Mouse (Mus musculus) lung, embryonic 16.5 days (tissue): ENCODE data around the gene Spata20. TPM values are rescaled to one million over a fixed set of nuclear protein-coding genes. Genes with fewer than 3 reads are reported as not detected.

ENCODE experiments used
- ATAC-seq: fragments of 200-750 bp; cut with Nextera tagmentation; 2 replicates; pipeline ENCODE4 v1.8.0; 2017; ENCODE audit warnings: low read depth, mild to moderate bottlenecking, moderate library complexity
- H3K27ac ChIP-seq: fragments of 300-500 bp; sonication (generic); 2 replicates; pipeline ENCODE4 v1.5.1; 2014; ENCODE audit warnings: mild to moderate bottlenecking, control low read depth, low read length
- H3K27me3 ChIP-seq: fragments of 300-500 bp; sonication (generic); 2 replicates; pipeline ENCODE4 v1.6.1; 2014; ENCODE audit warnings: low read depth, low read length, mixed read lengths; ENCODE audit not compliant: control insufficient read depth, insufficient read depth
- H3K36me3 ChIP-seq: fragments of 300-500 bp; sonication (generic); 2 replicates; pipeline ENCODE4 v1.6.1; 2014; ENCODE audit warnings: low read length; ENCODE audit not compliant: control insufficient read depth, insufficient read depth
- H3K4me1 ChIP-seq: fragments of 300-500 bp; sonication (generic); replicated peaks from 2 replicates; pipeline ENCODE4 v1.6.1; 2014; ENCODE audit warnings: low read length, mixed read lengths; ENCODE audit not compliant: control insufficient read depth, insufficient read depth
- H3K4me2 ChIP-seq: fragments of 300-500 bp; sonication (generic); 2 replicates; pipeline ENCODE4 v1.6.1; 2014; ENCODE audit warnings: low read depth, low read length, control low read depth
- H3K4me3 ChIP-seq: fragments of 300-500 bp; sonication (generic); 2 replicates; pipeline ENCODE4 v1.5.1; 2014; ENCODE audit warnings: mild to moderate bottlenecking, low read length, control low read depth
- H3K9ac ChIP-seq: fragments of 300-500 bp; sonication (generic); 2 replicates; pipeline ENCODE4 v1.6.1; 2014; ENCODE audit warnings: low read length, control low read depth
- H3K9me3 ChIP-seq: fragments of 300-500 bp; sonication (generic); 2 replicates; pipeline ENCODE4 v1.6.1; 2016; ENCODE audit warnings: low read length; ENCODE audit not compliant: control insufficient read depth
- WGBS: fragments of 180-500 bp; shearing (Covaris S2); extraction: QIAGEN DNeasy Blood & Tissue Kit; methylation state at CpG from one replicate; pipeline ENCODE4 v1.1.7; 2014; 5-methylcytosine and 5-hydroxymethylcytosine counted together
- polyA plus RNA-seq: library from polyadenylated mRNA; unstranded; fragments of >200 nt; fragmentation: Nextera tagmentation; extraction: Ambion mirVana; gene quantifications from 2 replicates; pipeline ENCODE4 v1.2.1, GENCODE M21; 2015

The Spata20 gene
- polyA plus RNA-seq, 1 experiment from 2014 or later: 0.08 TPM

DNA sequence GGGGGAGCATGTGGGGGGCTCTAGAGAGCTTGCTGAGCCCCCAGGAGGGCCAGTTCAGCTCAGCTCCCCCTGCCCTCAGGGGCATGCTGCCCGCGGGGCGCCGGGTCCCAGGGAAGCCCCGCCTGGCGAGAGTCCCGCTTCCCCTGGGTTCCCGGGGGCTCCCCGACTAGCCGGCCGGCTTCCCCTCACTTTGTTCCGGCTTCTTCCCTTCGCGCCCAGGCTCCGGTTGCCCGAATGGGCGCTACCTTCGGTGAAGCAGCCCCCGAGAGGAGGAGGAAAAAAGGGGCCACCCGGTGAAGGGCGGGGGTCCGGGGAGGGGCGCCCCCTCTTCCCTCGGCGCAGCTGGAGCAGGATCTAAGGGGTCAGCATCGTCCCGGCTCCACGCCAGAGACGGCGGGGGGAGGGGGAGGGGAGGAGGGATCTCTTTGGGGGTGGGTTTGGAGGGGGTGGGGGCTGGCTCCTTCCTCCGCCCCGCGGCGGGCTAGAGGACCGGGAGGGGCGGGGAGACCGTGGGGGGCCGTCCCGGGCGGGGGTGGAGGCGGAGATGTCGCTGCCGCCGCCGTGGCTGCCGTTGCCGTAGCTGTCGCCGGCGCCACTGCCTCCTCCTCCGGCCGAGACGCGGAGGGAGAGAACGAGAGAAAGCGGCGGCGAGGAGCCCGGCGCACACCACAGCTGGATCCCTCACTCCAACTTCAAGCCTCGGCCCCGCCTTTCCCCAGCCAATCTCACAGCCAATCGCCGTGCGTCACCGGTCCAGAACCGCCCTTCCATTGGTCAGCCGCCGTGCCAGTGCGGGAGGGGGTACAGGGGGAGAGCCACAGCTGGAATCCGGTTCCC, 12.1 kb downstream of the Spata20 start, which contains the start of gene Cacna1g:
Gene Cacna1g, minus strand, starts transcription at position 492 of the 837 bp plus-strand sequence.
- peak within 1 kb of the TSS; percentile 61 for H3K4me3 ChIP-seq
- H3K4me1 ChIP-seq: peaks cover 36% of the 10 kb centered on the region
- peak within 1 kb of the TSS; percentile 92 for H3K27ac ChIP-seq
- H3K27me3 ChIP-seq: peaks cover 37% of the 10 kb centered on the region
- peak; percentile 92 for ATAC-seq
- no peaks in the 10 kb centered on the region for H3K36me3 ChIP-seq
- peak within 1 kb of the TSS; percentile 67 for H3K9ac ChIP-seq
- H3K9me3 ChIP-seq: no peaks in the 10 kb centered on the region
- peak within 1 kb of the TSS; percentile 95 for H3K4me2 ChIP-seq
- 0% methylated on average over 38 of the region's 71 CpGs for WGBS

DNA sequence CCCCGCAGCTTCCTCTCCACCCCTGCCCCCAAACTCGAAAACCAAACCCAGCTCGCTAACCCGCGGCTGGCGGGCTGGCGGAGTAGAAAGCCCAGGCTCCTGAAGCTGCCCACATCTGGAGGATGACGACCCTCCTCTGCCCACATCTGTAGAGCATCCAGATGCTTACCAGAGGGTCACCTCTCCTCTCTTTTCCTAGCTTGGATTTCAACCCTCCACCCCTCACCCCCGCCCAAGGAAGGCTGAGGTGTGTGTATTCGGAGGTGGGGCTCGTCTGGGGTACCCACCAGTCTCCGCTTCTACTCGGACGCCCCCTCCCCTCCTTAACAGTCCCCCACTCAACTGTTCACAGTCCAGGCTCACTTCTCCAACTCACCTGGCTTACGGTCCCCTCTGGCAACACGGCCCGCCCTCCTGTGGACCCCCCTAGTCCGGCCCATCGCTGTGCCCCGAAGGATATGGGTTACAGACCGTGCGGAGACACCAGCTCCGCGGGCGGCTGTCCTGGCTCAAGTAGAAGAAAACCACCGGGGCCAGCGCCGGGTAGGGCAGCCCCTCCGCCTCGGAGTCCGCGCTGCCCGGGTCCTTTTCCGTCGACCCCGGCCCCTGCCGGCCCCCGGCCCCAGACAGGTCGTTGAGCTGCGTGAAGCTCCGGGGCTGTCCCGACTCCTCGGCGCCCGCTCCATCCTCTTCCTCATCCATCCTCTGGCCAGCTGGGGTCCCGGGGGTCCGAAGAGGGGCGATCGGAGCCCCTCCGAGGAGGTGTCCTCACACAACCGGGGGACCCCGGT, 12.9 kb downstream of the Spata20 start:
- no peaks in the 10 kb centered on the region for H3K36me3 ChIP-seq
- peak overlapping the region; percentile 67 for H3K9ac ChIP-seq
- peak overlapping the region; percentile 95 for H3K4me2 ChIP-seq
- H3K4me1 ChIP-seq: peaks cover 42% of the 10 kb centered on the region
- ATAC-seq: no peak
- peaks cover 37% of the 10 kb centered on the region for H3K27me3 ChIP-seq
- H3K27ac ChIP-seq: peak overlapping the region; percentile 92
- H3K9me3 ChIP-seq: no peaks in the 10 kb centered on the region
- H3K4me3 ChIP-seq: peak overlapping the region; percentile 61
- under 1% methylated on average over 51 of the region's 52 CpGs for WGBS

DNA sequence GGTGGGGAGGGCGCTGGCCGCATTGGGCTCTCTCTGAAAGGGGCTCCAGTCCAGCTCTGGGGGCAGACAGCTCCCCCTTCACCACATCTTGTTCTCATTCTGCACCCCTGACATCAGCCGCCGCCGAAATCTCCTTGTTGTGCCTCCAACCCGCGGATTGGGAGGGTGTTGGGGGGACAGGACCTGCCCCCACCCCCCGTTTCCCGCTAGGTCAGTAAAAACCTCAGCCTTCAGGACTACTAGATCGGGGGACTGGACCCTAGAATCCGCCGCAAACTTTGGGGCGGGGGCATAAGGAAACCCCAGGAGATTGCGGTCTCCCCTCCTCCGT, 13.4 kb downstream of the Spata20 start:
- Histone ChIP-seq H3K9ac (peak overlapping the region; percentile 67), H3K27ac (peak overlapping the region; percentile 28; the same call in 1 of the 2 replicates), H3K36me3 (no peaks in the 10 kb centered on the region), H3K4me2 (peak overlapping the region; percentile 95), H3K9me3 (no peaks in the 10 kb centered on the region), H3K27me3 (peaks cover 37% of the 10 kb centered on the region), H3K4me3 (peak overlapping the region; percentile 61), H3K4me1 (peaks cover 47% of the 10 kb centered on the region)
- ATAC-seq: no peak
- under 1% methylated on average over 15 of the region's 15 CpGs for WGBS

DNA sequence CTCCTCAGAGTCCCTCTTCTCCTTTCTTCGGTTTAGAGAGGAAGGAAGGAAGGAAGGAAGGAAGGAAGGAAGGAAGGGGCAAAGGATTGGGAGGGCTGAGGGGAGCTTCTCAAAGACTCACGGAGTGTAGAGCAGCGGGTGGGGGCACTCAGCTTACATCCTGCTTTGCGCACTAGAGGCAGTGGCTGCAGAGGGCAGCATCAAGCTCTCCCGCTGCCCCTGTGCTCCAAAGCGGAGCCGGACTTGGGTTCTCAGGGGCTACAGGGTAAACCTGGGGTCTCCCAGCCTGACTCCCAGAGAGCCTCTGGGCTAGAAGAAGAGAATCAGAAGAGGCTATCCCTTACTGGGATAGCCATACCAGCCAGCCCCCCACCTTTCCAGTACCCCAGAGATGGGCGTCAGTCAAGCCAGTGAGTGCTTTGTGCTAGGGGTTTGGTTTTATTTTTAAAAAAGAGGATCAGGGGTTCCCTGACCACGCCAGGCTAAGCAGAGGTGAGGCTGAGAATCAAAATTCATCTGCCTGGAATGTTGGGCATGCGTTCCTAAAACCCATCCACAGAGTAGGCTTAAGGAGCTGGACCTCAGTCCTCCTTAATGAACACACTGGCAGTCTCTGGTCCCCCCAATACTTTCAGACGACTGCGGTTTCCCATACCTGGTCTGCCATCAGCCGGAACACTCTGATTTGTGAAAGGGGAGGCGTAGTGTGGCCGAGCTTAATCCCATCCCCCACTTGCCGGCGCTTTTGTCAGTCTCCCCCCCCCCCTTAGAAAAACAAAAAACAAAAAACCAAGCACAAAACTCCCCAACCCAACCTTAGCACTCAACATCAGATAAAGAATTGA, 14.0 kb downstream of the Spata20 start:
- Histone ChIP-seq H3K4me2 (peak overlapping the region; percentile 95), H3K9ac (peak overlapping the region; percentile 67), H3K4me3 (peak overlapping the region; percentile 61), H3K27me3 (peaks cover 37% of the 10 kb centered on the region), H3K4me1 (peaks cover 51% of the 10 kb centered on the region), H3K36me3 (no peaks in the 10 kb centered on the region), H3K27ac (no peak overlapping the region; the same call in 1 of the 2 replicates), H3K9me3 (no peaks in the 10 kb centered on the region)
- no peak for ATAC-seq
- WGBS: 5% methylated on average over 16 of the region's 17 CpGs

DNA sequence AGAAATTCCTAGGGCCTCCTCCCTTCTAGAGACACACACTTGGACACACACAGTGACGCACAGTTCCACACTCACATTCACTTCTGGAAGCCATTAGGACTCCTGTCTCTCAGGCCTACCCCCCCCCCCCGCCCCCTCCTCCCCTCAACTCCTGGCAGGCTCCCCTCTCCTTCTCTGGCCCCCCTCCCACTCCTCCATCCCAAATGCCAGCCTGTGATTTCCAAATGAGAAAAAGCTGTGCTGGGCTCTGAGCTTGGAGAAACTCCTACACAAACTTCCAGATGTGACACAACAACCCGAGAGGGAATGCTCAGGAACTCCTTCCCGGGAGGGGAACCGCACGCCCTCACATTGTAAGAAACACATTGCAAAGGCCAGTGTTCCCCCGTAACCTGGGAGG, 15.6 kb downstream of the Spata20 start:
- Histone ChIP-seq H3K9me3 (no peaks in the 10 kb centered on the region), H3K27ac (peak overlapping the region; percentile 66), H3K27me3 (peaks cover 30% of the 10 kb centered on the region), H3K4me1 (peaks cover 52% of the 10 kb centered on the region), H3K36me3 (no peaks in the 10 kb centered on the region), H3K9ac (no peak overlapping the region), H3K4me3 (no peak overlapping the region), H3K4me2 (no peak overlapping the region)
- no peak for ATAC-seq
- WGBS: 39% methylated on average over 6 of the region's 7 CpGs

DNA sequence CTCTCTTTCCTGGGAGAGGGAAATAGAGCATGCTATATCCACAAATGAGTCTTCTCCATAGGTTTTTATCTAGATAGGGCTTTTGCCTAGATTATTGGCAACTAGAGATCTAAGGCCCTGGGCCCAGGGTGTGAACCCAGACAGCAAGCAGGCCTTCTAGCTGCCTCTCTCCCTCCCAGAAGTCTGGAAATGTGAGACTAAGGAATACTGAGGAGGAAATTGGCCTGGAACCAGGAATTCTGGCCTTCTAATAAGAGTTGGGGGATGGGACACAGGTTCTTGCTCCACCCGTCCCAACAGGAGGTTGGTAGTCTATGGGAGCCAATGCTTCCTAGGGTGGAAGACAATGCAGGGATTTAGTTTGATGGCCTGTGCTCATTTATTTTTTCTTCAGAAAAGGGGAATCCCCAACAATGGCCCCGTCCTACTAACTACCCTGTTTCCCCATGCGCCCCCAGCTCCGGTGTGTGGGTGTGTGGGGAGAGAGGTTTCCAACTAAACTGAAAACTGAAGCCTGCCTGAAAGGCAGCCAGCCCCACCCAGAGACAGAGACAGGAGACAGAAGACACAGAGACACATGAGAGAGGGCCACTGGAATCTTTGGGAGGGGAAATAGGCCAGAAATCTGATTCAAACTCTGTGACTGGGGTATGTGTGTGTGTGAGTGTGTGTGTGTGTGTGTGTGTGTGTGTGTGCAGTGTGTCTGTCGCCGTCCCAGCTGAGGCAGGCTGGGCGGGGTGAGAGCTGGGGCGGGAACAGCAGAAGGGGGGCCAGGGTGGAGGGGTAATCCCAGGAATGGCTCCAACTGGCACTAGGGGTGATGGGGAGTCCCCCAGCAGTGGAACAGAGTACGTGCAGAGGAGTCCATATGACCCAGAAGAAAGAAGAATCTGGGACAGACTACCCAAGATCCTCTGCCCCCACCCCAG, 16.6 kb downstream of the Spata20 start:
- 0 out of 2 replicates have a peak overlapping the region, but pooled peaks have one; percentile 15 for H3K9ac ChIP-seq
- peak; percentile 64 for ATAC-seq
- peaks cover 48% of the 10 kb centered on the region for H3K4me1 ChIP-seq
- no peak overlapping the region for H3K4me3 ChIP-seq
- H3K27me3 ChIP-seq: peaks cover 20% of the 10 kb centered on the region
- H3K36me3 ChIP-seq: no peaks in the 10 kb centered on the region
- H3K9me3 ChIP-seq: no peaks in the 10 kb centered on the region
- H3K27ac ChIP-seq: peak overlapping the region; percentile 66
- 36% methylated on average over 8 of the region's 9 CpGs for WGBS
- H3K4me2 ChIP-seq: 0 out of 2 replicates have a peak overlapping the region, but pooled peaks have one; percentile 5

DNA sequence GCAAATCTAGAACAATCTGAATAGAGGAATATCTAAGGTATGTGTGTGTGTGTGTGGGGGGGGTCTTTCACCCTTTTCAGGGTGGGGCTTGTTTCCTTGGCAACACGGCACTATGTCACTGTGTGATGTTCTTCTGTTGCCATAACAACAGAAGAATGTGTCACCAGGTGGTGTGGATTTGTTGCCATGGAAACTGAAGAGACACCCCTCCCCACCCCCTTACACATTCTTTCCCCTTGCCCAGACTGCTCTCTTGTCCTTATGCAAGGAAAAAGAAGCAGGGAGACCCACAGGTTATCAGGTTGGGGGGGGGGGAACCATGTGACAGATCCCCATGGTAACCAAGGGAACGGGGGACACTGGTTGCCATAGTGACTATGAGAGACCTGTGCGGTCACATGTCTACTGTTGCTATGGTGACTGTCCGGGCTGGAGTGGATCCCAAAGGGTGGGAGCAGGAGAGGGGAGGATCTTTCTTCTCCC, 17.4 kb downstream of the Spata20 start:
- H3K9me3 ChIP-seq: no peaks in the 10 kb centered on the region
- H3K4me2 ChIP-seq: no peak overlapping the region
- H3K4me3 ChIP-seq: no peak overlapping the region
- H3K27me3 ChIP-seq: peaks cover 17% of the 10 kb centered on the region
- H3K4me1 ChIP-seq: peaks cover 45% of the 10 kb centered on the region
- H3K9ac ChIP-seq: no peak overlapping the region
- WGBS: 27% methylated on average over 4 of the region's 4 CpGs
- no peak for ATAC-seq
- peak overlapping the region; percentile 66; the same call in 1 of the 2 replicates for H3K27ac ChIP-seq
- H3K36me3 ChIP-seq: no peaks in the 10 kb centered on the region

DNA sequence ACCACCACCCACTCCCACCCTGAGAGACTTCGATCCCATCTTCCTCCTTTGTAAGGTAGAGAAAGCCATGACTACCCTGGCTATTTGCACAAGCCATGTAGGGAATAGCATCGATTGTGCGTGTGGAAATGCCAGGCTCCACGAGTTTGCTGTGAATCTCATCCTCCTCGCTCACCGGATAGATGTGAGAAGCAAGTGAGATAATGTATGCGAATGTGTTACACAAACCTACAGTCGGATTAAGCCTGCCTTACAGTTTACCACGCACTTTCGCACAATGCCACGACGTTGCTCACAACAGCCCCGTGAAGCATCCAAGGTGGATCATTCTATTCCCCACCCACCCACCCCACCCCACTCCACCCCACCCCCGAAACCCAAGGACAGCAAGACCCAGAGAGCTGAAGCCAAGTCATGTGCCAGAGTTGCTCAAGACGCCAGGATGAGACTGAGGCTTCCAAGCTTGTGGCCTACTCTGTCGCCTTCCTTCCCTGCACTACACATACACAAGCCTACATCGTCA, 19.6 kb downstream of the Spata20 start:
- no peak overlapping the region for H3K9ac ChIP-seq
- H3K27me3 ChIP-seq: peaks cover 1% of the 10 kb centered on the region; the same call in 1 of the 2 replicates
- no peak for ATAC-seq
- H3K4me2 ChIP-seq: no peak overlapping the region
- peaks cover 37% of the 10 kb centered on the region for H3K4me1 ChIP-seq
- no peak overlapping the region for H3K4me3 ChIP-seq
- no peaks in the 10 kb centered on the region for H3K9me3 ChIP-seq
- 81% methylated on average over 17 of the region's 17 CpGs for WGBS
- H3K36me3 ChIP-seq: no peaks in the 10 kb centered on the region
- H3K27ac ChIP-seq: no peak overlapping the region; the same call in 1 of the 2 replicates
